Mouse (Mus musculus) fibroblast of lung, adult 2 months (primary cell): ENCODE data around the gene Gm20388.

Experiments used
- DNase-seq: peaks from one replicate; pipeline ENCODE4 v3.0.0-alpha.2; 2011; ENCODE audit warnings: low read depth

Gm20388 gene

GRCm38 (mm10) chr8:122960932-122961331 lies 3050.3 kb downstream of the Gm20388 start:
- DNase-seq, result no peak

GRCm38 (mm10) chr8:122961458-122961857 lies 3050.8 kb downstream of the Gm20388 start:
- DNase-seq, result no peak

GRCm38 (mm10) chr8:122962046-122962445 lies 3051.4 kb downstream of the Gm20388 start:
- no peak for DNase-seq

GRCm38 (mm10) chr8:122966638-122967037 lies 3056.0 kb downstream of the Gm20388 start:
- DNase-seq, result no peak

DNA sequence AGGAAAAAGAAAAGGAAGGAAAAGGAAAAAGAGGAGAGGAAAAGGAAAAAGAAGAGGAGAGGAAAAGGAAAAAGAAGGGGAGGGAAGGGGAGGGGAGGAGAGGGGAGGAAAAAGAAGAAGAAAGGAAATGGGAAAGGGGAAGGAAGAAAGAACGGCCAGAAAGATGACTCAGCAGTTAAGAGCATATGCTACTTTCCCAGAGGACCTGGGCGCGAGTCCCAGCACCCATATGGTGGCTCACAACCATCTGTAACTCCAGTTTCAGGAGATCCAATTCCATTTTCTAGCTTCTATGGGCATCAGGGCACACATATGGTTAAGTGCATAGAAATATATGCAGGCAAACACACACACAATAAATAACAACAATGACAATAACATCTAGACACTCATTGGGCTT lies 3057.5 kb downstream of the Gm20388 start:
- no peak for DNase-seq

GRCm38 (mm10) chr8:122969964-122970620 lies 3059.5 kb downstream of the Gm20388 start:
- DNase-seq, result no peak

DNA sequence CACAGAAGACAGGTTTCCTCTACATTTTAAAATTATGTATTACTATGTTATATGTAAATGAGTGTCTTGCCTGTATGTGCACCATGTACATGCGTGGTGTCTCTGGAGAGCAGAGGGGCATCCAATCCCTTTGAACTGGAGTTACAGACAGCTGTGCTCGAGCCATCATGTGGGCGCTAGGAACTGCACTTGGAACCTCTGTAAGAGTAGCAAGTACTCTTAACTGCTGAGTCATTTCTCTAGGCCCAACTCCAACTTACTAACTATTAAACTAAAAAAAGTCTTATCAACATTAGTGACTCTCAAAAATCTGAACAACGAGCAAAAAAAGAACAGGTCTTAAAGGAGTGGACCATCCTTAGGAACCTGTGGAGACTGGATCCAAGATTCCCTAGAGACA lies 3065.4 kb downstream of the Gm20388 start:
- no peak for DNase-seq

DNA sequence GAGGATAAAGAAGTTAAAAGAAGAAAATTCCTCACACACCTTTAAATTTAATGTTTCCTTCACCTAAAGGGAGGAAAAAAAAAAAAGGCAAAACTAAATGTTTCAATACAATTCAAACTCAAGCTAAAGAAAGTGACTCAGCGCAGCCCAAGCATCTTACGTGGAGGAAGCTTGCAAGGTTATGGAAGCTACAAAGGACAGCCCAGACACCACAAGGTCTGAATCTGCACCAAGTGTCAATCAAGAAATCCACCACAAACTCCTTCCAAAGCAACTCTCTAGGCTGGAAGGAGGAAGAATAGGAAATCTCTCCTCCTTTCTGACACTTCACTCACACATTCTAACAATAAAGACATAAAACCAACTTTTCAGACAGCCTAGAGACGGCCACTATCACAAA lies 3068.8 kb downstream of the Gm20388 start:
- DNase-seq, result no peak

- DNase-seq, result no peak
Measured at GRCm38 (mm10) chr8:122979865-122980509, 3069.3 kb downstream of the Gm20388 start.

DNA sequence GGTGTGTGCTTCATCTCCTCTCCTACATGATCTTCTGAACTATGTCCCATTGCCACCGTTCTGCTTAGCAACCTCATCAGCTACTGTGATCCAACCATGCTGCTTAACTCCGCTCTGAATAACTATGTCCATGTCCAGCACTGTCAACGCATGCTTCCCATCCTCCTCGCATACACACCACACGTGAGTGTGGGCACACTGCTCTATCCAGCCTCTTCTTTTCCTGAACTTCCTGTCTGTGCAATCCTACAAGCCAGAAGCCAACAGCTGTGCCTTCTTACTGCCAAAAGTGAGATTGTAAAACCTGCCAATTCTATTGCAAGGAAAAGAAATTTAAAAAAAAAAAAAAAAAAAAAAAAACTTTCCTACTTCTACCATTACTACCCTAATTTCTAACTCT lies 3071.0 kb downstream of the Gm20388 start:
- no peak for DNase-seq

GRCm38 (mm10) chr8:122983178-122983942 lies 3072.7 kb downstream of the Gm20388 start:
- no peak for DNase-seq

GRCm38 (mm10) chr8:122984175-122984574 lies 3073.5 kb downstream of the Gm20388 start:
- no peak for DNase-seq

GRCm38 (mm10) chr8:122986501-122987184 lies 3076.0 kb downstream of the Gm20388 start:
- DNase-seq, result no peak

DNA sequence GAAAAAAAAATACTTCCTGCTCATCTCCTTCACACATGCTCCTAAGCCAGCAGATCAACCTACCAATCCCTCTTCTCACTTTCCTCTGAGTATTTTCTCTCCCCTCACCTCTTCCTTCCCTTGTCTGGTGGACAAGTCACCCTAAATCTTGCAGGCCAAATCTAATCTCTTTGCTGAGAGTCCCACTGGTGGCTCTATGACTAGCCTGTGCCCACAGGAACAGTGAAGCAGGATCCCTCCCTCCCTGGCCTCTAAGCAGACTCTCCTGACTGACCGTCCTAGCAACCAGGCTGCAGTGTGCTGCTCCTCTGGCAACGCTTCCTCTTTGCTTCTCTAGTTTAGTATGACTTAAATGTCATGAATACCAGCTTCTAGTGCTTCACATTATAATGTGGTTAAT lies 3076.6 kb downstream of the Gm20388 start:
- DNase-seq, result no peak

- DNase-seq, result no peak
Measured at GRCm38 (mm10) chr8:122988955-122989354, 3078.3 kb downstream of the Gm20388 start.

DNA sequence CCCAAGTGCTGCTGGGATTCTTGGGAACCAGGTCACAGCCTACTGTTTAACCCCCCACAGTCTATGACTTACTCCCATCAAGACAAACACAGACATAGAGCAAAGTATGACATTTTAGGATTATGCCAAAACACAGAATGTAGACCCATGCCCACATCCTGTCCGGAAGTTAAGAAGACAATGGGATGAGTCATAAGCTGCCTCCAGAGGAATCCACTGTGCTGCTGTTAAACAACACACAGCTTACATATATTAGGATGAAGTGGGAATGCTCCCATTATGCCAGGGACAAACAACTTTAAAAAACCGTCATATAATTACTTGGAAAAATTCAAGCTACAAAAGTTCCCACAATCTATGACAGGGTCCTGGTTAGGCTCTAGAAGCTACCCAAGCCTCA lies 3079.3 kb downstream of the Gm20388 start:
- DNase-seq, result no peak

DNA sequence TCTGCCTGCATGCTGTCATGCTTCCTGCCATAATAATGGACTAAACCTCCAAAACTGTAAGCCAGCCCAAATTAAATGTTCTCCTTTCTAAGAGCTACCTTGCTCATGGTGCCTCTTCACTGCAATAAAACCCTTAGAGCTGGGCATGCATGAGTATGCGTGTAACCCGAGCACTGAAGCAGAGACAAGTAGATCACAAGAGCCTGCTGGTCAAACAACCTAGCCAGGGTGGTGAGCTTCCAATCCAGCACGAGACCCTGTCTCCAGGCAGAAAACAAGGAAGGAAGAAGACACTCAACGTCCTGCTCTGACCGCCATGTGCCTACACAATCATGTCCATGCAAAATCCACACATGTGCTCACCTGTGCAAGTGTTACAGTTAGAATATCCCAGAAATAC lies 3080.7 kb downstream of the Gm20388 start:
- no peak for DNase-seq

GRCm38 (mm10) chr8:122992296-122992695 lies 3081.7 kb downstream of the Gm20388 start:
- DNase-seq, result no peak

- DNase-seq, result no peak
Measured at GRCm38 (mm10) chr8:122993031-122993430, 3082.4 kb downstream of the Gm20388 start.

GRCm38 (mm10) chr8:122993740-122994139 lies 3083.1 kb downstream of the Gm20388 start:
- DNase-seq, result no peak

GRCm38 (mm10) chr8:122997963-122998362 lies 3087.3 kb downstream of the Gm20388 start:
- no peak for DNase-seq

GRCm38 (mm10) chr8:123000311-123000710 lies 3089.7 kb downstream of the Gm20388 start:
- DNase-seq, result no peak
